Mouse (Mus musculus): ENCODE results near the gene Chga.

Gene Chga

DNA sequence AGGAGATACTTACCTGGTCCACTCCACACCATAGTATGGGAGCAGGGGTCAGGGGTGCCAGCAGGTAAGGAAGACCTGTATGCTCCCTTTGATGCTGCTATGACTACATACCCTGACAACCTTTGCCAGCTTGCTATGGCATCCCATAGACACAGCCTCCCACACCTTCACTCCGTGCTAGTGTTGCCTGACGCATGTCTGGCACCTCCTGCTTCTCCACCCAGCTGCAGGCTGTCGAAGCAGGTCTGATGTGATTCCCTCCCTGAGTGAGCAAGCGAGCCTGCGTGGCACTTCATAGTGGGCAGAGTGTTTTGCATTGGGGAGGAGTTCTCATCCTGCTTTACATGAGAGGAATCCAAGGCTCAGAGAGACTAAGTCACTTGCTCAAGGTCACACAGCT is 2.6 kb downstream of the Chga start:
- no peak for DNase-seq (ENCODE audit: low read depth, low spot score)

DNA sequence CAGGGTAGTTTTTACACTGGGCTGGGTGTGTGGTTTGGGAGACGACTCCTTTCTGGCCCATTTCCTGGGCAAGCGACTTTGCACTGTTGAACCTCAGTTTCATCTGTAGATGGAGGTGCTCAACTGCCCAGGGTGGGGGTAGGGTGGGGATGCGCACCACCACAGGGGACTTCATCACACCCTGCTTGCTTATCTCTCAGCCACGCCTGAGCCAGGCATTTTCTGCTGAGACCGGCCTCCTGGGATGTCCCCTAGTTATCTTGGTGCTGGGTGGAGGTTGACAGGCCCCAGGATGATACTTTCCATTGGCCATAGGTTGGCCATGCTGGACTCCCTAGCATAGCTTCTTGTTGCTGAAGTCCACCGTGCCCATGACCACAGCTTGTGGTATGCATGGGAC is 10.3 kb downstream of the Chga start:
- no peak for DNase-seq (ENCODE audit: low read depth, low spot score)

DNA sequence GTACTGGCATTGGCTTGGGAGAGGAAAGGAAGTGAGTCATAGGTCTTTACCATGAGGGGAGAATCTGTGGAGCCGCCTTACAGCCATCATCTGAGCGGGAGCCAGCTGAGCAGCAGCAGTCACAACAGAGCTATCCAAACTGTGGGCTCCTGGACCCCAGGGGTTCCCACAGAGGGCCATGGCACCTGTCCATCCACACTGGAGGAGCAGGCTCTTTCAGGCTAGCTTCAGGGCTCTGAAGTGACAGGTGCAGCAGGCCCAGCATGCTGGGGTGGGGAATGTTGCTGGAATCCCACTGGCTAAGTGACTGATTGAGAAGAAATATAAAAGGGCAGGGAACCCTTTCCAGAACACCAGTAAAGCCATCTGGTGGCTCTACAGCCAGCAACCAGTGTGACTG is 12.2 kb downstream of the Chga start:
- no peak for DNase-seq (ENCODE audit: low read depth, low spot score)

DNA sequence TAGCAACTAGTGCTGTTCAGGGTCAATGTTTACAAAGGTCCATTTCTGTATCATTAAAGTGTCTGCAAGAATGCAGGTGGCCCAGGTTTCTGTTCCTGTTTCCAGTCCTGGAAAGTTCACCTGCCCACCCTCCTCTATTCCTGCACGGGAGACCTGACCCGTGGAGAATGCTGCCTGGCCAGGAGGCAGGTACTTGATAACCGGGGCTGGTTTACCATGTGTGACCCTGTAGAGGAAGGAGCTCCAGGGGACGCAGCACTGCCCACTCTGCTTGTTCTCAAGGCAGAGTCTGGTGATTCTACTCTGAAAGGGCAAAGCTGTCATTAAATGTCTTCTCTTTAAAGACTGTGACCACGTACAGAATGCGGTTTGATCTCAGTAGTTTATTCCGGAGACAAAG is 13.4 kb downstream of the Chga start:
- no peak for DNase-seq (ENCODE audit: low read depth, low spot score)

DNA sequence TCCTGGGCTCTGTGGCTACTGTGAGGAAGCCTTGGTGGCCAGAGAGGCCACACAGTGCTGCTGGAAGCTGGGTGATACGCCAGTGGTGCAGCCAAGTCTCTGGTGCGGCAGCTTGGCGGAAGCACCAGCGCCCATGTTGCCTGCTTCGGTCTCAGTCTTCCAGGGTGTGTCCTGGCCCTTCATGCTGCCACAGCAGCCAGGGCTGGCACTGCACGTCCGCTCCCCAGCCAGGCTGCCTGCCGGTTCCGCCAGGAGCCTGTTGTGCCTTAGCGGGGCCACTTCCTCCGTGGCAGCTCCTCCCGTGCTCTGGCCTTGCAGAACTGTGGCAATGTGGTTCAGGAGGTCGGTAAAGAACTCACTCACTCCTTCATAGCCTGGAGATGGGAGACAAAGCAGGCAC is 15.3 kb downstream of the Chga start:
- DNase-seq (ENCODE audit: low read depth, low spot score), result no peak

DNA sequence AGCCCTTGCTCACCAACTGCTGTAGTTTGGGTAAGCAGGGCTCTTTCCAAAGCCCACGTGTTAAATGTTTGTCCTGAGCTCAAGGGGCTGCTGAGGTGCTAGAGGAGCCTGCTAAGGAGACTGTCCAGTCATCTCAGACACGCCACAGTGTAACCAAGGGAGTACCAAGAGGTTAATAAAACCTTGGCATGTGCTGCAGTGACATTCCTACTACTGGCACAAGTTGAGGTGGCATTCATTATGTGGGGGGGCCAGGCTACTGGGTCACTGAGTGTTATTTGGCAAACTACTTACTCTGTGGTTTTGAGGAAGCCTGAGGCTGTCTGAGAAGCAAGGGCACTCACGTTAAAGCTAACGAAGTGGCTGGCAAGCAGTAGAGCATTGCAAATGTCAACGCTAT is 16.0 kb downstream of the Chga start:
- no peak for DNase-seq (ENCODE audit: low read depth, low spot score)

DNA sequence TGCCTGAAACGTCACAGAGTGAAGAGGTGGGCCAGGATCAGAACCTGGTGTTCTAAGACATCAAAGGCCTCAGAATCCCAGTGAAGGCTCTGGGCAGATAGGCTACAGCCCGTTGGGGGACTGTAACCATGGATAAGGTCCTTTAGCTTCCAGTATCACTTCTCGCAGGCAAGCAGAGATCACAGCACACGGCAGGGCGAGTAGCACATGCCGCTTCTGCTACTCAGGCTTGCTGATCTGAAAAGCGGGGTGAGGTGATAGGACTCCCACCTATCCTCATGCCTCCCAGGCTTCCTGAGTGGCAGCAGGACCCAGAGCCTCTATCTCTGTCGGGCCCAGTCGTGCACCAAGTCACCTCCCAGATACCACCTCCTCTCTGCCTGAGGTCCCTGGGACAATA is 16.9 kb downstream of the Chga start:
- no peak for DNase-seq (ENCODE audit: low read depth, low spot score)

DNA sequence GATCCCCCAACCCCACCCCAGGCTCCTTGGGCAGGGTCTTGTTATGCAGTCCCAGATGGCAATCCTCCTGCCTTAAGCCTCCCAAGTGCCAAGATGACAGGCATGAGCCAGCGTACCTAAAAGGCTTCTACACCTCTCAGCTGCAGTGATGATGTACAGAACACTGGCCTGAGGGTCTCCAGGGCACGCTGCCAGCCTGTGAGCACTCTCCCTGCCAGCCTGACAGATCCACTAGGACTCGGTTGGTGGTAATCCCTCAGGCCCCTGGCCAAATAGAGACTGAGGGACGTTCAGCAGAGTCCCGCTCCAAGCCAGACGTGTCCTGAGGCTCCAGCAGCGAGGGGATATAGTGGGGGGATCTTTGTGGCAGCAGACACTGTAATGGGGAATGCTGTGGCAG is 18.3 kb downstream of the Chga start:
- no peak for DNase-seq (ENCODE audit: low read depth, low spot score)

DNA sequence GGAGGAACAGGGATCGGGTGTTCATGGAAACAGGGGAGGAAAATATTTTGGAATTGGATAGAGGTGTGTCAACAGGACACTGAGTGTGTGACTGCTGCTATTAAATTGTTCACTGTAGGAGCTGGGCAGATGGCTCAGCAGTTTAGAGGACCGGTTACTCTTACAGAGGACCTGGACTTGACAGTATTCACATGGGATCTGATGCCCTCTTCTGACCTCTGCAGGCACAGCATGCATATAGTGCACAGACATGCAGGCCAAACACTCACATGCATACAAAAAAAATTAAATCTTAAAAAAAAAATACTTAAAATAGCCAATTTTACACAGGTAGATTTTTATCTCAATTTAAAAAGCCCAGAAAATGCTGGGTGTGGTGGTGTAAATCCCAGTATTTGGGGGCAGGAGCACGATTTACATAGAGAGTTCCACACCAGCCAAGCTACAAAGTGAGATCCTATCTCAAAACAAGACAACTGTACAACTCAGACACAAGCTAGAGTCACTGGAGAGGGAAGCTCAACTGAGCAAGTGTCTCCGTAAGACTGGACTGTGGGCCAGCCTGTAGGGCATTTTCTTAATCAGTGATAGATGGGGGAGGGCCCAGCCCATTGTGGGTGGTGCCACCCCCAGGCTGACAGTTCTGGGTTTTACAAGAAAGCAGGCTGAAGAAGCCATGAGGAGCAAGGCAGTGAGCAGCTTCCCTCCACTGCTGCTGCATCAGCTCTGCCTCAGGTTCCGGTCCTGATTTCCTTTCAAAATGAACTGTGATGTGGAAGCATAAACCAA is 21.0 kb downstream of the Chga start:
- no peak for DNase-seq (ENCODE audit: low read depth, low spot score)

DNA sequence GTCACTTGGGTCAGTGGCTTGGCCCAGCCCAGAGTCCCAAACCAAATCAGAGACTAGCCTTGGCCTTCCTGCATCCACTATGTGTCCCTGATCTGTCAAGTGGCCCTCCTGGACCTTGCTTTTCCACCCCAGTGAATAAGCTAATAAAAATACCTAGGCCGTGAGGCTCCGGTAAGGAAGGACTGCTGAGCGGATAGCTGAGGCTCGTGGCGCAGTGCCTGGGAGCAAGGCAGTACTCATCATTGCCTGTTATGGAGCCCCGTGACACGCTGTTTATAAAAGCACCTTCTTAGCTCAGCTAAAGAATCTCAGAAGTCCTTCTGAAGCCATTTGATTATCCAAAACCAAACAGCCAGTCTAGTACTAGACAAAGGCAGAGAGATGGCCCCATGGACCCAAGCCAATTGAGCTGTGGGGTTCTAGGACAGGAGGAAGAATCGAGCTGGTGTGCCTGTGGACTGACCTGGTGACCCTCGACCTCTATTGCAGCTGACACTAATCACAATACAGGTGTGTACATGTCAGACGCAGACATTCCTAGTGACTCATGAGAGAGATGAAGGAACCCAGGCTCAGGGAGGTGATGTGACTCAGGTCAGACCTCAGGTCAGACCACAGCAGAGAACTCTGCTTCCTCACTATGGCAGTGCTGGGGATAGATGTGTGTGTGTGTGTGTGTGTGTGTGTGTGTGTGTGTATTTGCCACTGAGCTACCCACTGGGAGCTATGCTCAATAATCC is 22.1 kb downstream of the Chga start:
- no peak for DNase-seq (ENCODE audit: low read depth, low spot score)

DNA sequence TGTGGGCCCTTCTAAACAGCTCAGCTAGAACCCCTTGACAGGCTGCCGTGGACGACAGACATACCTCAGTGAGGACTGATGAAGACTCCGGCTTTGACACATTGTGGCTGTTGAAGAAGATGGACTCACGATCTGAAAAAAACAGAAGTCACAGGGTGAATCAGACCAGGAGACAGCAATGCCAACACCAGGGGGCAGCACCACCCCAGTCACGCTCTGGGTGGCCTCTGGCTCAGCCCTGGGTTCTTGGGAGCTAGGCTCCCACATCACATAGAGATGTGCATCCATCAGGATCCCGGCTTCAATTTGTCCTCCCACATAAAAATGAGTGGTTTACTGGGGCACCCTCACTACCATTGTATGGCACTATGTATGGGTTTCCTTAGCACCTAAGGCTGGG is 24.3 kb downstream of the Chga start:
- peak; percentile 84 for DNase-seq (ENCODE audit: low read depth, low spot score)

DNA sequence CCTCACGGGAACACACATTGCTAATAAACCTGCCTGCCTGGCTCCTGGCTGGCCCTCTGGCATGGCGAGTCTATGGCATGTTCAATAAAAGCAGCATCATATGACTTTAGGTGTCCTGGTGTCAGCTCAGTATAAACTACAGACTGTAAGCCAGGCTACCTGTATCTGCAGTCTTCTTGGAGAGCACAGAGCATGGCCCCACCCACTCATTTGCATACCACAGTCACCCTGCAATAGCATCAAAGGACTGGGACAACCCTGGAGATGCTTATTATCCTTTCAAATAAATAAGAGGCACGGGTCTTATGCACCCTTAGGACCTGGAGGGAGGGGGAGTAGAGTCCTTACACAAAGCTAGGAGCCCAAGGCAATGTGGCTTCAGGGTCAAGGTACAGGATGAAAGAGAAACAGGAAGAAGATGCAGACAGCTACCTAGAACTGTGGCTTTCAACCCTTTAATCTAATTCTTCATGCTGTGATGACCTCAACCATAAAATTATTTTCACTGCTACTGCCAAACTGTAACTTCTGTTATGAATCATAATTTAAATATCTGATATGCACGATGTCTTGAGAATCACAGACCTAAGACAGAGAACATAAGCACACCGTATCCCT is 26.9 kb downstream of the Chga start:
- DNase-seq (ENCODE audit: low read depth, low spot score), result peak; percentile 67

DNA sequence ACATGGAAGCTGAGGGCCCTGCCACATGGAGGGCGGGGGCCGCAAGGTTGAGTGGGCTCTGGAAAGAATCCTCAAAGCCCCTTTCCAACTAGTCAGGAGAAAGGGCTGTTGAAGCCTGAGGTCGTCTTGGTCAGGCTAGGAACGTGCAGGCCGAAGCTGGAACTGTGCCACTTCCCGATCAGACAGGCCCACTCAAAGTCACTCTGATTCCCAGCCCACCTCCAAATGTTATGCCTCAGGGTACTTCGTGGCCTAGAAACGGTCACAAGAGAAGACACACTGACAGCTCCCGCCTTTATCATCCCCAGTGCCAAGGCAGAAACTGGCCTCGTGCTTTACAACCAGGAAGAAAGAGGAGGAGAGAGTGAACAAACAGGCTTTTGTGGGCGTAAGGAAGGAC is 27.7 kb downstream of the Chga start:
- DNase-seq (ENCODE audit: low read depth, low spot score), result no peak

DNA sequence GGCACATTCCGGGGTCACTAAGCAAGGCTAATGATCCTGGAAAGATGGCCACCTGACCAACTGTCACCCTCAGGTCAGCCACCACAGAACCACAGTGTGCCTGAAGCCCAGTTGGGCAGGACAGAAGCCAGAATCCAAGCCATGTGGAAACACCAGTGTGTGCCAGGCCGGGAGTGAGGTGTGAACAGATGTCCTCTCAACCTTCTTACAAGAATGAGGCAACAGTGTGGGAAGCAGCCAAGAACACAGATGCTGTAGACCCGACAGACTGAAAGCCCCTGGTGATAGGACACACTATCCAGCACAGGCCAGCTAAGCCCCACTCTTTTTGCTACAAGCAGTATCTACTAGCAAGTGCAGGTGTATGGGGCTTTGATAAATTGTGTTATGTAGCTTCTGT is 30.6 kb downstream of the Chga start:
- no peak for DNase-seq (ENCODE audit: low read depth, low spot score)

DNA sequence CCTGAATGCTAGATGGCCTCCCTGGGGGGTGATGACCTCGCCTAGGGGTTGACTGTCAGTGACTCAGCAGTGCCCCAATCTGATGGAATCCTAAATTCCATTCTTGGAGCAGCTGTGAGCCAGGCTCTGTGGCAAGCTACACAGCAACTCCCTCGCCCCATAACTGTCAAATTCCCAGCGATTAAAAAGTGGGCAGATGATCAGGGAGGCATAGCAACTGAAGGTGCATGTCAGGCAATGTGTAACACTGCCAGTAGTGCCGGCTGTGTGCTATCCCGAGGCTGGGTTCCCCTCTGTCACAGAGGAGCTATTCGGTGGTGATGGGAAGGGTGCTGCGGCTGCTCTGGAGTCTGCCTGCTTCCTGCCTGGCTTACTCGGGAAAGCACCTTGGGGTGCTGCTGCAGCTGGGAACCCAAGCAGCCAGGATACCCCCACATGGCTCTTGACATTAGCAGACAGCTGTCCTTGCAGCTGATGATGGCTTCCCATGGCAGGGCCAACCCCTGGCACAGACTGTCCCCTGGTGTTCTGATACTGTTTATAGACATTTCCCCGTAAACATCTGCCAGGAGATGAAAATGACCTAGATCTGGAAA is 31.6 kb downstream of the Chga start:
- DNase-seq (ENCODE audit: low read depth, low spot score), result no peak

DNA sequence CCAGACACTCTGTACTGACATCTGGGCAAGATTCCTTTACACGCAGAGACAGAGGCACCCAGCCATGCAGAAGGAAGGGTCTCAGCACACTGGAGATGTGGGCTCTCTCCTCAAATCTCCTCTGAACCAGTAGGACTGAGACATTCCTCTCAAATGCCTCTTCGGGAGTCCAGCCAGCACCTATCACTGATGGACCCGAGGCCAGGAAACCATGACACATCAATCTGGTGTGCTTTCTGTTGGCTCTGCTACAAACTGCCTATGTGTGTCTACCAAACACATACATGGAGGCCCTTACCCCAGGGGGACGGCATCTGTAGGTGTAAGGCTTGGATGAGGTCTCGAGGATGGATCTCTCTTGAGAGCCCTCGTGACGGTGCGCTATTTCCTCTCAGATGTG is 32.3 kb downstream of the Chga start:
- DNase-seq (ENCODE audit: low read depth, low spot score), result no peak

DNA sequence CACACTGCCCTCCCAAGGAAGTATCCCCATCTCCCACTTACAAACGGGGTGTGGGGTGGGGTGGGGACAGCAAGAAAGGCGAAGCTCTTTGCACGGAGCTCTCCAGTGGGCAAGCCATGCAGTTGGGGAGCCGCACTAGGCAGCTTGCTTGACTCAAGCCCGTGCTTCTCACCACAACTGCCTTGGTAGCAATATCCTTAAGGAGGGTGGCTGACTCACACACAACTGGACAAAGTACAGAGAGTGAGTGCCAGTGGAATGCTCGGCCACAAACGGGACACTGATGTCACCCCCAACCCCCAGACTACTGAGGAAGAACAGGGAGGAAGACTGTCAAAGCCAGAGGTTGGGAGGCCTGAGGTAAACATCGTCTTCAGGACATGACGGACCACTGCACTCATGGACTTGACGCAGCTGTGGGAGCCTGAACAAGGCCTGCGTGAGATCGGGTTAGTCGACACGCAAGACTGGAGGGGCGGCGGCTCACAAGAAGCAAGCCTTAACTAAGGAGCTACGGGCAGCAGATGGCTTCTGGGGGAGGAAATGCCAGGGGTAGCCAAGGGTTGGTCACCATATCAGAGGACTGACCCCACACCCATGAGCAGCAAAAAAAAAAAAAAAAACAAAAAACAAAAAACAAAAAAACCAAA is 36.1 kb downstream of the Chga start:
- no peak for DNase-seq (ENCODE audit: low read depth, low spot score)

DNA sequence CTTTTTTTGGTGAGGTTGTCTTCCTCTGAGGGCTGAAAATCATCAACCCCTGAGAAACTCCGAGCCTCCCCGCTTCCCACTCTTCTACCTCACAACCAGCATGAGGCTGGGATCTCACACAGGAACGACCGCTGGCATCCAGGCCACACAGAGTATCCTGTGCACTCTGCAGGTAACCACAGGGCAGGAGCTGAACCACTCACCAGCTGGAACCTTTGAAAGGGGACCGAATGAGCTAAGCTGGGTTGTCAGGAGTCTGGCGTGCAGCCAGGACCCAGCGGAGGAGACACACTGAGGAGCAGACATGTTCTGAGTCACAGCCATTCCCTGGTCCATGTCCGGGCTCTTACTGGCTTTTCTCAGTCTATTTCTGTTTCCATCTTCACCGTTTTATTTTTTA is 38.9 kb downstream of the Chga start:
- no peak for DNase-seq (ENCODE audit: low read depth, low spot score)

DNA sequence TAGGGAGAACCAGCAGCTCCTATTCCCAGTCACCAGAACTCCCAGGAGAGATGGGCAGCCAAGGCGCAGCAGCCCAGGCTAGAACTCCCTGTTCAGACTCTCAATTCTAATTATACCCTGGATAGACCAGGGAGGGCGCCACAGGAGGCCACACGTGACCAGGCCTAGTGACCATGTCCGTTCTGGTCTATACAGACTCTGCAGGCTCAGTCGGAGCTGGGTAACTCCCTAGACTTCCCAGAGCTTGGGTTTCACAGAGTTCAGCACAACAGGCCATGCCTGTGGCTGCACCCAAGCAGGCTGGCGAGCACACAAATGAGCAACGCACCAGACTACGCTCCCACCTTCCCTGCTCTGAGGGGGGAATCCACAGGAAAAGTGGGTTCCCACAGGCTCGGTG is 39.9 kb downstream of the Chga start:
- DNase-seq (ENCODE audit: low read depth, low spot score), result no peak

DNA sequence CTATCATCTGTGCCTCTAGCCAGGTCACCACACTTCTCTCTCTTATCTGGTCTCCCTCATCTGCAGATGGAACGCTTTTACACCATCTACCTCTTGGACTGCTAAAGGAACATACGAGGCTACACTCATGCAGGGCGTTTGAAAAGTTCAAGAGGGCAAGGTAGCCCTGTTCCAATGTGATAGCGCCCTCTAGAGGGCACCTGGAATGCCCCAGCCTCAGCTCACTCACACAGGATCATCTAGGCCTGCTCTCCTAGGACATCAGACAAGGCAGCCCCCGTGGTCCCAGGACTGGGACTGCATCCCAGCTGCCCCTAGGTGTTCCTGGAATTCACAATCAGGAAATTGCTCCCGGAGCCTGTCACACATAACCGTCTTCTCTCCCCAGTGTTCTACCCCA is 41.6 kb downstream of the Chga start:
- peak; percentile 59 for DNase-seq (ENCODE audit: low read depth, low spot score)

DNA sequence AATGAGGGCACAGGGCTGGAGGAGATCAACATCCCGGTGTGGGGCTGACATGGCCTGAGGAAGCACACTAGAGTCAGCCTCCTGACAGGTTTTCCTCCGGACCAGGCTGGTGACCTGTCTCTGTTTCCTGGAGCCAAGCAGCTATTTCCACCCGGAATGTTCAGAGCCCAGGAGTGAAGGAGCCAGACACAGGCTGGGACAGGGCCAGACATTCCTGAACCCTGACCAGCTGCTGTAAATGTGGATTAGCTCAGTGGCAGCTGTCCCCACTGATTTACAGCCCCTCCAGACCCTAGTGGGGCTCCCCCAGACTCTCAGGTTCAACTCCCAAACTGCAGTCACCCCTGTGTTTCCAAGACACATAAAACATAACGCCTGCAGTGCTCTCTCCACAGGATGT is 42.7 kb downstream of the Chga start:
- DNase-seq (ENCODE audit: low read depth, low spot score), result no peak

DNA sequence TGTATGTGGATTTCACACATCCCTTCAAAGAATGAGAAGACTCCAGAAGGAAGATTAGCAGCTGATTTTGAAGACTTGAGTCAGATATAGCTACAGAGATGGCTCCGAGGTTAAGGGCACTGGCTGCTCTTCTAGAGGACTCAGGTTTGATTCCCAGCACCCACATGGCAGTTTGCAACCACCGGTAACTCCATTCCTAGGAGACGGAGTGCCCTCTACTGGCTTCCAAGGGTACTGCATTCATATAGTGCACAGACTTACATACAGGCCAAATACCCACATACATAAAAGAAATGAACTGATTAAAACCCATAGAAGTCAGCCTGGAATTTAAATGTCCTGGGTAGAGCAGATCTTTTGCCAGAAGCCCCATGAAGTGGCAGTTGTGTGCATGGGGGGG is 43.8 kb downstream of the Chga start:
- DNase-seq (ENCODE audit: low read depth, low spot score), result peak; percentile 25

Measured in CD4-positive, CD25-positive, alpha-beta regulatory T cell, adult 2 months (primary cell).